ENCODE assay signal across 7 mouse cellular contexts in genomic region chrX:152147451-152148116, GRCm38 (mm10). TPM values are rescaled to one million over a fixed set of nuclear protein-coding genes. Genes with fewer than 3 reads are reported as not detected.
DNase-seq lines count a peak whose midpoint lies in the region; ATAC-seq and TF ChIP-seq lines count a peak whose summit lies in the region.

No protein-coding gene starts in this region.

- peak; percentile 39; the same call in 1 of the 2 replicates for TF ChIP-seq CTCF in spleen, adult 2 months (IDR thresholded peaks at IDR 0.05; ENCODE audit: extremely low read depth, insufficient read depth, insufficient read length, insufficient replicate concordance)

- peaks cover 47% of the 10 kb centered on the region for H3K27me3 ChIP-seq in limb, embryonic 11.5 days (ENCODE audit: control insufficient read depth, insufficient read depth, low read length)
- peaks cover 95% of the 10 kb centered on the region for H3K27me3 ChIP-seq in midbrain, embryonic 13.5 days
- H3K27me3 ChIP-seq in spleen, adult 2 months (ENCODE audit: control insufficient read depth, insufficient read depth, low read length), result peaks cover 9% of the 10 kb centered on the region; the same call in 1 of the 2 replicates

- no peak overlapping the region for H3K4me3 ChIP-seq in limb, embryonic 11.5 days (ENCODE audit: low read depth, low read length)
- H3K4me3 ChIP-seq in midbrain, embryonic 13.5 days (replicated peaks), result no peak overlapping the region
- H3K4me3 ChIP-seq in spleen, adult 2 months (ENCODE audit: extremely low read depth, insufficient read depth, insufficient read length), result no peak overlapping the region

- no peak overlapping the region for H3K9ac ChIP-seq in limb, embryonic 11.5 days (ENCODE audit: low read length)
- no peak overlapping the region for H3K9ac ChIP-seq in midbrain, embryonic 13.5 days (replicated peaks)

- no peaks in the 10 kb centered on the region for H3K36me3 ChIP-seq in limb, embryonic 11.5 days (ENCODE audit: control insufficient read depth, insufficient read depth, low read length)
- no peaks in the 10 kb centered on the region for H3K36me3 ChIP-seq in midbrain, embryonic 13.5 days
- no peaks in the 10 kb centered on the region for H3K36me3 ChIP-seq in spleen, adult 2 months (ENCODE audit: control insufficient read depth, insufficient read depth, low read length)

- H3K9me3 ChIP-seq in limb, embryonic 11.5 days (ENCODE audit: control insufficient read depth, low read length), result no peaks in the 10 kb centered on the region
- H3K9me3 ChIP-seq in midbrain, embryonic 13.5 days, result no peaks in the 10 kb centered on the region

- H3K4me2 ChIP-seq in limb, embryonic 11.5 days (ENCODE audit: low read depth, severe bottlenecking), result no peak overlapping the region
- H3K4me2 ChIP-seq in midbrain, embryonic 13.5 days (replicated peaks), result peak overlapping the region; percentile 9

- DNase-seq in adrenal gland, adult 8-10 months, result peak; percentile 36
- peak; percentile 66 for DNase-seq in embryo, embryonic 11 days
- peak; percentile 26 to 54 for DNase-seq in gastrocnemius, postnatal 36 days
- DNase-seq in kidney, adult 11 months, result peak; percentile 43
- peak; percentile 77 for DNase-seq in limb, embryonic 11.5 days (ENCODE audit: low spot score)
- DNase-seq in spleen, adult 2 months (ENCODE audit: low read depth in 1 of 2, low spot score in 2 of 2), result peak; percentile 4 to 39

- H3K27ac ChIP-seq in limb, embryonic 11.5 days (replicated peaks; ENCODE audit: low read depth, low read length), result no peak overlapping the region
- no peak overlapping the region for H3K27ac ChIP-seq in midbrain, embryonic 13.5 days
- H3K27ac ChIP-seq in spleen, adult 2 months (ENCODE audit: insufficient read depth, low read length), result no peak overlapping the region

- no peaks in the 10 kb centered on the region for H3K4me1 ChIP-seq in limb, embryonic 11.5 days (ENCODE audit: control insufficient read depth, insufficient read depth, low read length)
- H3K4me1 ChIP-seq in midbrain, embryonic 13.5 days (replicated peaks), result peaks cover 15% of the 10 kb centered on the region
- H3K4me1 ChIP-seq in spleen, adult 2 months (ENCODE audit: control insufficient read depth, insufficient read depth, insufficient read length), result no peaks in the 10 kb centered on the region

- no peak for TF ChIP-seq POLR2A in spleen, adult 2 months (IDR thresholded peaks at IDR 0.05; ENCODE audit: low read depth, low read length)

- intact Hi-C loops in gastrocnemius, postnatal 36 days (cut with DNase I), result loop anchor here (5.0 kb wide), 1 partner anchor 200 kb away; no protein-coding TSS in a partner anchor

- WGBS in limb, embryonic 11.5 days, result 33% methylated on average over 5 of the region's 5 CpGs
- WGBS in midbrain, embryonic 13.5 days, result 31% methylated on average over 5 of the region's 5 CpGs
- 45% methylated on average over 5 of the region's 5 CpGs for WGBS in spleen, adult 2 months

- ATAC-seq in limb, embryonic 11.5 days (ENCODE audit: insufficient number of reproducible peaks, low FRiP score, low TSS enrichment, low read depth), result peak; percentile 81
- ATAC-seq in midbrain, embryonic 13.5 days, result peak; percentile 83

RNA-seq across cellular contexts. Expression of gene Iqsec2, which starts 3.5 kb away (rescaled TPM):
- total RNA-seq in adrenal gland, adult 8-10 months (2022), result 10 to 100 TPM; 31.6 to 64.3 (median 46.3) TPM
- total RNA-seq in gastrocnemius, postnatal 36 days (2021), result 10 to 100 TPM; 17.2 to 20.8 TPM
- polyA plus RNA-seq in limb, embryonic 11.5 days (2014; fragmentation: Nextera tagmentation; extraction: Ambion mirVana), result 1.1 and 1.5 TPM in 2 replicates
- polyA plus RNA-seq in midbrain, embryonic 13.5 days (2015; fragmentation: Nextera tagmentation; extraction: Ambion mirVana), result 3.2 TPM in 2 replicates
- polyA plus RNA-seq in spleen, adult 2 months (2012; rRNA removed), result 4.9 and 6.6 TPM in 2 replicates

Comparison
In these comparisons a context has a peak if more than half of its experiments do, and no peak if none do; other contexts are left out.
1. DNase-seq: peak in every context shown above with its lines; median percentile 77 in limb, embryonic 11.5 days; 66 in embryo, embryonic 11 days; 43 in kidney, adult 11 months; 40 in gastrocnemius, postnatal 36 days; 36 in adrenal gland, adult 8-10 months; 22 in spleen, adult 2 months.